Mouse (Mus musculus) bone marrow, adult 2 months (tissue): Measurements from ENCODE around the gene Ablim1. TPM values are rescaled to one million over a fixed set of nuclear protein-coding genes. Genes with fewer than 3 reads are reported as not detected.

Experiments used
- H3K27ac ChIP-seq: fragments of 200-500 bp; 2 replicates; pipeline ENCODE4 v1.5.1; 2012; ENCODE audit warnings: low read depth, mild to moderate bottlenecking, control low read depth, inconsistent platforms, low read length; ENCODE audit not compliant: control insufficient read depth, poor library complexity, insufficient read depth
- H3K4me1 ChIP-seq: fragments of 200-500 bp; 2 replicates; pipeline ENCODE4 v1.6.1; 2011; ENCODE audit warnings: low read length; ENCODE audit not compliant: control insufficient read depth, insufficient read depth
- H3K4me3 ChIP-seq: fragments of 200-500 bp; replicated peaks from 2 replicates; pipeline ENCODE3; 2011; ENCODE audit warnings: mild to moderate bottlenecking, low read depth, low read length, control low read depth; ENCODE audit not compliant: control insufficient read depth
- CTCF ChIP-seq: fragments of 200-500 bp; IDR thresholded peaks from 2 replicates; pipeline ENCODE4 v1.5.1; 2011; ENCODE audit warnings: low read length, control low read depth; ENCODE audit not compliant: control insufficient read depth, insufficient read depth
- POLR2A ChIP-seq: fragments of 200-500 bp; IDR thresholded peaks from 2 replicates; pipeline ENCODE4 v1.6.1; 2011; ENCODE audit warnings: low read depth, mild to moderate bottlenecking, control low read depth, low read length, borderline replicate concordance; ENCODE audit not compliant: control insufficient read depth
- WGBS: fragments of 180-500 bp; shearing (Covaris S2); methylation state at CpG from one replicate; pipeline ENCODE4 v1.1.7; 2018; 5-methylcytosine and 5-hydroxymethylcytosine counted together
- polyA plus RNA-seq: library from polyadenylated mRNA; stranded (reverse); fragments of >200 nt; gene quantifications from 2 replicates; pipeline ENCODE4 v1.2.4, GENCODE M21; 2011; ENCODE audit warnings: low replicate concordance; ENCODE audit not compliant: missing spikeins, insufficient read depth, insufficient read length

The Ablim1 gene
- polyA plus RNA-seq, 1 experiment: 15.5 TPM

DNA sequence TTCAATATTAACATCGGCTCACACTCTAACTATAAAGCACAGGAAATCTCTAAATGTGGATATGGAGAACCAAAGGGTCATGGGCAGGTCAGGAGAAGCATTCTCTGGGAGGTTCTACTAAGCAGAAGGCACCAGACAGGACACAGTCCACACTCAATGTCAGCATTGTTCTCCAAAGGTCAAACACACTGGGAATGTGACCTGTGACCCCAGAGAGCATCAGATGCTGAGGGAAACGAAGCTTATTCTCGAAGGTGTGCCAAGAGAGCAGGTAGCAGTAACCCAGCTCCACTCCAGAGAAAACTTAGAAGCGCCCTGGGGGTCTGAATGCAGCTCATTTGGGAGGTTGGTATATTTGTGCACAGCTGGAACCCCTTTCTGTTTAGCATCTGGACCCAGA lies 233.2 kb downstream of the Ablim1 start:
- no peak overlapping the region for H3K27ac ChIP-seq
- peaks cover 2% of the 10 kb centered on the region; the same call in 1 of the 2 replicates for H3K4me1 ChIP-seq
- no peak for TF ChIP-seq CTCF
- TF ChIP-seq POLR2A: no peak
- no peak overlapping the region for H3K4me3 ChIP-seq
- 72% methylated on average over 4 of the region's 4 CpGs for WGBS

DNA sequence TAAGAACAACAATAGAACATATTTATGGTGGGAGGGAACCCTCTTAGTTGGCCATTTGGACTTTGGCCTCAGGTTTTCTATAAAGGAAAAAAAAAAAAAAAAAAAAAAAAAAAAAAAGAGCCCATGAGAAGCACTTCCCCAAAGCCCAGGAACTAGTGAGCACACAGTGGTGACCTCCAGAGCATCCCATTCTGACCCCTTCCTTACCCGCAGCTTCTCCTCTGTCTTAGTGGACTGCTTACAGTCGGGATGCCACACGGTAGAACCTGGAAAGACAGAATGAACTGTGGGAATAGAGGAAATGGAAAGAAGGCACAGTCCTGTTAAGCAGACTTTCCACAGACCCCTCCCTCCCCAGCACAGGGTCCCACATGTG lies 235.1 kb downstream of the Ablim1 start:
- WGBS: 37% methylated on average over 3 of the region's 3 CpGs
- no peak overlapping the region for H3K4me3 ChIP-seq
- peaks cover 2% of the 10 kb centered on the region; the same call in 1 of the 2 replicates for H3K4me1 ChIP-seq
- H3K27ac ChIP-seq: no peak overlapping the region
- no peak for TF ChIP-seq POLR2A
- no peak for TF ChIP-seq CTCF

DNA sequence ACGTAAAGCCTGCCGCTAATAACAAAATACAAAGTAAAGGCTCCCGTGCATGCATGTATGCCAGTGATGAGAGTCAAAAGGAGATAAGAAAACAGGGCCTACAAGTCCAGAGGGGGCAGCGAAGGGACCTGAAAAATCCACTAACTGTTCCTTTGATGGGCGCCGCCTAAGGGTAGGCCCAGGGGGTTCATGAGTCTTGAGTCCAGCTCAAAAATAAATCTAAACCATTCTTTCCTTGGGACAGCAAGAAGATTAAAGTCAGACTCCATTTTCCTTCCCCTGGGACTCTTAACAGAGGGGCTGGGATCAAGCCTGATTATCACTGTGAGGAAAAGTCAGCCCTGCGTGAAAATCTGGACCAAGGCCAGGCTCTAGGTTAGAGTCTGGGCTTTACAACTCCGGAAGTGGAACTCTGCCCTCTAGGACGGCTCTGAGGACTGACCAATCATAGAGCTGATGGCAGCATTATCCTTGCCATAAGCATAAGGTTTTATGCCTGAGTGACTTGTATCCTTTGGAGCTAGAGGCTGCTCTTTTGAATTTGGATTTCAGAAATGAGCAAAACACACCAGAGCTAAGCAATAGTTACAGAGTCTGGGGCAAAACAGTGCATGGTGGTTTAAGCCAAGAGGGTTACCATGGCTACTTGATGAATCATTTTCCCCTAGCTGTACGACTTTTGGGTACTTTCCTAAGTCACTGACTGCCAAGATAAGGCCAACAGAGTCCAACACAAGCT lies 235.7 kb downstream of the Ablim1 start:
- no peak overlapping the region for H3K27ac ChIP-seq
- H3K4me3 ChIP-seq: no peak overlapping the region
- no peak for TF ChIP-seq POLR2A
- no peak for TF ChIP-seq CTCF
- peaks cover under 1% of the 10 kb centered on the region; the same call in 1 of the 2 replicates for H3K4me1 ChIP-seq
- WGBS: 57% methylated on average over 10 of the region's 10 CpGs

DNA sequence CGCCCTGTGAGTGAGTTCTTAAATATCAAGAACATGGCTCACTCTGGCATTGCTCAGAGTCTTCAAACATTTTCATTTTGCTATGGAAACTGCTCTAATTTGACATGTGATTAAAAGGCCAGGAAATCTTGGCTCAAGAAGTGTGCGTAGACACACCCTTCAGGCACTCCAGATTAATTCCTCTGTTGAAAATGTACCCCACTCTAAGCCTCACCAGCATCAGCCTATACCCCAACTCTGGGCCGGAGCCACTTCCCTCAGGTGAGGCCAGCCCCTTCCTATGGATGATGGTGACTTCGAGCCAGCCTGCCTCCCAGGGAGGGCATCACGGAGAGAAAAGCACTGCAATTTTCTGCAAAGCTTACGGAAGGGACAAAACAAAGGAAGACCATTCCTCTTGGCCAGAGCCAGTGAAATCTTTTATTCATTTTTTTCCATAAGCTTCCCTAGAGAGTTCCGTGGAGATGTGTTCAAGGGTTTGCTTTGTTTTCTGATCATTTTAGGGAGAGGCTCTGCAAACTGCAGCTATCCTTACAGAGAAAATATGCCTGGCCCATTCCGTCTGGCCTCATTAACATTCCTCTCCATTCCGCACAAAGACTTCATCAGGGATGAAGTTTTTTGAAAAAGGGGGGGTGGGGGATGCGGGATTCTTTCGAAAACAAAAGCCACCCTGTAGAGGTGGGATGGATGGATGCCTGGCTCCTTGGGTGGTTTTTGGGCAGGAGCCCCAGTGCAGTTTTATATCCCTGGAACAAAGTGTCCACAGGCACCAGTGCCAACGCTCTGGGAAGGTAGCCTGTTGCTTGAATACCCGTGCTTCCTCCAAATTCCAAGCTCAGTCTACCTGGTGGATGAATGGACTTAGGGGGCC lies 236.7 kb downstream of the Ablim1 start:
- no peak for TF ChIP-seq CTCF
- no peak for TF ChIP-seq POLR2A
- no peak overlapping the region for H3K4me3 ChIP-seq
- WGBS: 85% methylated on average over 13 of the region's 13 CpGs
- no peak overlapping the region for H3K27ac ChIP-seq
- no peaks in the 10 kb centered on the region for H3K4me1 ChIP-seq

DNA sequence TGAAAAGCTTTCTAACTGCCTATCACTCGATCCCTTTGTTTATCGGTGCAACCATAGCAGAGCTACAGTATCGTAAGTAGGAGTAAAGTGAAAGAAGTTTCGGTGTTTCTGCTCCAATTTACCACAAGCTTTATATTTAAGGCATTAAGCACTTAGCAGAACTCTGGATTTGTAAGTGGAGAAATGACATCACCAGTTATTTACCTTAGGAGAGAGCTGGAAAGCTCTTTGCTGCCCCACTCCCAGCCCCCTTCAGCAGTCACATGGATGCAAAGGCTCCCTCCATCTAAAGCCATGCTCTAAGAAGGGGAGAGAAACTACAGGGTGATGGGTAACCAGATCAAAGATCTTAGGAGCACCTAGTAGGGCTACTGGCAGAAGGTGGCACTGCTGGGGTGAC lies 241.3 kb downstream of the Ablim1 start:
- Histone ChIP-seq H3K27ac (0 out of 2 replicates have a peak overlapping the region, but pooled peaks have one; percentile 15), H3K4me3 (no peak overlapping the region), H3K4me1 (no peaks in the 10 kb centered on the region)
- TF ChIP-seq POLR2A (no peak), CTCF (no peak)
- WGBS: 58% methylated on average over 4 of the region's 4 CpGs

DNA sequence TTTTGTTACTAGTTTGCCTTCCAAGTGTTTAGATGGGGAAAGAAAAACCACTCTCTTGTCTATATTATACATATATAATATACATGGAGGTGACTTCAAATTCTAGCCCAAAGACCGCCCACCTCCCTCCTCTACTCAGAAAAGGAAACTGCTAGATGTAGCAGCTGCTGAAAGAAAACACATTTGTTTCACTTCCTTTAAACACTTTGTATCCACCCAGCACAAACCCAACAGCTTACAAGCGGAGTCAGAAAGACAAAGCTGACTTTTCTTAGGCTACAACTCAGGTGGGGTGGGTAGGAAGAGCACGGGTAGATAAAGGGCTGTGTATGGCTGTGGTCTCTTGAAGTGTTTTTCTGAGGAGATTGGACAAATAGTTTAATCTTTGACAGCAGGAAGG lies 242.0 kb downstream of the Ablim1 start:
- TF ChIP-seq CTCF: no peak
- no peak for TF ChIP-seq POLR2A
- Histone ChIP-seq H3K4me1 (no peaks in the 10 kb centered on the region), H3K4me3 (no peak overlapping the region), H3K27ac (peak overlapping the region; percentile 32; the same call in 1 of the 2 replicates)
- WGBS: 8% methylated on average over 3 of the region's 3 CpGs

DNA sequence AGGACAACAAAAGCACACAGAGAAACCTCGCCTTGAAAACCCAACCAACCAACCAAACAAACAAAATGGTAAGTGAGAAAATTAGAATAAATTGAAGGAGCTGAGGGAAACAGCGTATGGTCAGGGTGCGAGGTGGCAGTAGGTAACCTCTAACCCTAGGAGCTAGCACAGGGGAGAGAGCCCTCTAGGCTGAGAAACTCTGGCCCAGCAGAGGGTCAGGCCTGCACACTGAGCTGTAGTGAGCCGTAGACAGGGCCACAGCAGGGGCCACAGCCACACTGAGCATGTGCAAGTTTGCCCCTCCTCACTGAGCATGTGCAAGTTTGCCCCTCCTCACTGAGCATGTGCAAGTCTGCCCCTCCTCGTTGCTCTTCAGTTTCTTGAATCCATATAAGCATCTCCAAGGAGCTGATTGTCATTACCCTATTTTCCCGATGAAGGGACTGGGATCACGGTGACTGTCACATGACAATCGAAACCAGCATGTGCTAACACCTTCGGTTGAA lies 247.6 kb downstream of the Ablim1 start:
- 74% methylated on average over 9 of the region's 9 CpGs for WGBS
- Histone ChIP-seq H3K4me1 (no peaks in the 10 kb centered on the region), H3K4me3 (no peak overlapping the region), H3K27ac (no peak overlapping the region)
- no peak for TF ChIP-seq CTCF

DNA sequence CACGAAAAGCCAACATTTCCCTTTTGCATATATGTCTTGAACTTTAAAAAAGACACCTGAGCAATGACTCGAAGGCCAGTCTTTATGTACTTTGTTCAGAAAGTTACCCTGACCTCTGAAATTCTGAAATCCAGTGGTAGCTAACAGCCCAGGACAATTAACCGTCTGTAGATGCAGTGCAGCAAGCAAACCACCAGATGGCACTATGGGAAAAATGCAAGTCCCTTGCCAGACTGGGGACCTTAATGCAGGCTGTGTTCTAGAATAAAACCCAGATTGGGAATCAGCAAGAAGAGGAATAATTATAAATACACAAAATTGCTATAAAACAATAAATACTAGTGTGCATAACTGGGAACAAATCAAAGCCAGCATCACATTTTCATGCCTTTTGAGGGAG lies 248.4 kb downstream of the Ablim1 start:
- 33% methylated on average over 3 of the region's 3 CpGs for WGBS
- Histone ChIP-seq H3K4me1 (no peaks in the 10 kb centered on the region), H3K27ac (no peak overlapping the region), H3K4me3 (no peak overlapping the region)
- TF ChIP-seq POLR2A (no peak), CTCF (peak; percentile 63)
